Mouse (Mus musculus) thymus, postnatal 14 days (tissue): ENCODE measurements at regions not wholly inside any gene's neighbourhood (a gene's known extent, or its start where the extent isn't known, plus 50 kb on each side); places are given as distances from the start of the nearest gene placed in this dataset.

Experiments used
- DNase-seq: peaks from one replicate; pipeline ENCODE4 v3.0.0; 2021

GRCm38 (mm10) chr17:51391871-51392270 lies 212.7 kb upstream of the Tbc1d5 start:
- DNase-seq, result no peak

DNA sequence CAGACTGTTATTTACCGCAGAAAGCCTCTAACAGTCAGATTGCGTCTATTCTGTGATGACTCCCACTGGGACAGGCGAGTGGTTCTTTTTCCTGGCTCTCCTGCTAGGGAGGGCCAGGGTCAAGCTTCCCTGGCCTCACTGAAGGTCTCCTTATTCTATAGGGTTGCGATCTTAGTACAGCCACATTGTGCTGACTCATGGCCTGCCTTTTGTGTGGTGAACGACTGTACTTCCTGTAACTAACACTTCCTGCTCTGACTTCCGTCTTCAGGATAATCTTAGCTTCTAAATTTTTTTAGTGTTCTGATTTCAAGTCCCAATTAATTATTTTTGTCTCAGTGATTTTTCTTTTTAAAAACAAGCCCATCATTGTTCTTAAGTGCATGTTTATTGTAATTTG lies 203.4 kb upstream of the Tbc1d5 start:
- peak; percentile 12 for DNase-seq

DNA sequence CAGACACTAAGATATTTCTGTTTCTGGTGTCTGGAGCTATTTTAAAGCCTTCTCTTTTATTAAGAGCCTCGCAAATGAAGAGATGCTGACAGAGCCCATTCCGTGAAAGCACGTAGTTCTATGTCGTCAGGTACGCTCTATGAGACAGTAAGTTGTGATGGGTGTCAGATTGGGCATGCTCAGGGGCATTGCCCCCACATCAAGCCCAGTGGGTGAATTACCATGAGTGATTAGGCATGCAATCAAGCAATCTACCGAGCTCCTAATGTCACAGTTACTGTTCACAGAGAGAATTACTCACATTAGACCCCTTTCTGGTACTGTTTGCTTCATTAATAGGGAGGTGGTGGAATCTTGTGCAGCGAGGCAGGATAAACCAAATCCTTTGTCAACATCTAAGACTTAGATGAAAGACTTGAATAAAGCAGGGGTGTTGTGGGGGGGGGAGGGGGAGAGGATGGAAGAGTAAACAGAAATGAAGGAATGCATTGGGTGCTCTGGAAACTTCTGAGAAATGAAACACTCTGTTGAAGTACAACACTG lies 192.9 kb upstream of the Tbc1d5 start:
- DNase-seq, result no peak

DNA sequence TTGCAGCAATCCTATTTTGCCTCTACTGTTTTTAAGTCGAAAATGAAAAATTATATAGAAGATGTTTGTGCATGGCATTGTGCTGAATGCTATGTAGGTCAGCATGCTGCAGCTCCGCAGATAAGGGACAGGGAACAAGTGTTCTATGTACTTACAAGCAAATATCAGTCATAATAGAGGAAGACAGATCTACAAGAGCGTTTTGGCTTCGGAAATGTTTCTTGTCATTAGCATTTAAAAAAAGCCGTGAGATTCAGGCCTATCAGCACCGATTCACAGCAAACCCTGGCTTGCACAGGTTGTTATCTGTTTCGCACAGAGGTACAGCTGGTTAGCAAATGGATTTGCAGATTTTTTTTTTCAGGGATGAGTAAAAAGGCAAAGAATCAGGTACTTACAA lies 191.8 kb upstream of the Tbc1d5 start:
- DNase-seq, result no peak

DNA sequence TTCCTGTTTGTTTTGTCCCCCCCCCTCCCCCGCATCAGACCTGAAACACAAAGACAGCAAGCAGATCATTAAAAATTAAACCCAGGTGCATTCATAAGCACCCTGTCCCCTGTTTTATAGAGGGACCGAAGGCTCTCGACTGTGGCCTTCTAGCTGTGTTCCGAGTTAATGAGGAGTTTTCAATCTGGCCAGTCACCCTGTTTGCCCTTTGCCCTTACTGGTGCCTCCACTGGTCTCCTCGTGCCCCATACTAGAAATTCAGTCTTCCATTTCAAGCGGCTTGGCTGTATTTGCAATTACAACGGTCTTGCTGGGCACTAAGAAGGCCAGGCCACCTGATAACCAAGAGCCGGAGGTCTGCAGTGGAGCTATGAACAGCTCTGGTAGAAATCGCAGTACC lies 190.9 kb upstream of the Tbc1d5 start:
- DNase-seq, result no peak

- DNase-seq, result no peak
These were observed 183.6 kb upstream of the Tbc1d5 start for GRCm38 (mm10) chr17:51362801-51363200.

- no peak for DNase-seq
These were observed 183.1 kb upstream of the Tbc1d5 start for GRCm38 (mm10) chr17:51362271-51362670.

DNA sequence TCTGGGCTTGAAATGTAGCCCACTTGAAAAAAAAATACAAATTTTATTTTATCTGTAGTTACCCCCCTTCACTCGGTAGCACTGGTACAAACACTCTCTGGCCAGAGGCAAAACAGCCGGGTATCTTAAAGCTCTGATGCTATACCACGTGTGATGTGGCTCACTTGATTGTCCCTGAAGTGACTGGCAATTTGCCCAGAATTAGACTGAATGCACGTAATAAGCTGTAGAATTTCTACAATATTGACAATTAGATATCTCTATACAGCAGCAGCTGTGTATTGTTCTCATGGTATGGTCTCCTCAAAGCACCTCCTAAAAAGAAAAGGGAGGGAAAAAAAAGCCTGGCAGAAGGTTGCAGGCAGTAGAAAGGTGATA lies 179.2 kb upstream of the Tbc1d5 start:
- no peak for DNase-seq

GRCm38 (mm10) chr17:51357690-51358361 lies 178.7 kb upstream of the Tbc1d5 start:
- no peak for DNase-seq

DNA sequence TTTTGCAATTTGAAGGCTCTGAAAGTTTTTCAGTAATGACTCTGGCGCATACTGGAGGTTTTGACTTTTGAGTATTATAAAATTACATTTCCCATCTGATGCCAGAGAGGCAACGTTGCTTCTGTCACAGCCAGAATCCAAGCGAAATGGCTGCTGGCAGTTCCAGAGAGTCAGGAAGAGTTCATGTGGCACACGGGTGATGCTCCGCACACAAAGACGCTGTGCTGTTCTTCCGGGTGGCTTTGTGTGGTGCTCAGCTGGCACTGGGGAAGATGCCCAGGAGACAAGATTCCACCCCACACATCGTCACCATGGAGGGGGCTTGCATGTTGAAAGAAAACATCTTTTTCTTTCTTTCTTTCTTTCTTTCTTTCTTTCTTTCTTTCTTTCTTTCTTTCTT lies 177.3 kb upstream of the Tbc1d5 start:
- DNase-seq, result no peak

- DNase-seq, result no peak
These were observed 142.7 kb upstream of the Tbc1d5 start for GRCm38 (mm10) chr17:51321868-51322267.

DNA sequence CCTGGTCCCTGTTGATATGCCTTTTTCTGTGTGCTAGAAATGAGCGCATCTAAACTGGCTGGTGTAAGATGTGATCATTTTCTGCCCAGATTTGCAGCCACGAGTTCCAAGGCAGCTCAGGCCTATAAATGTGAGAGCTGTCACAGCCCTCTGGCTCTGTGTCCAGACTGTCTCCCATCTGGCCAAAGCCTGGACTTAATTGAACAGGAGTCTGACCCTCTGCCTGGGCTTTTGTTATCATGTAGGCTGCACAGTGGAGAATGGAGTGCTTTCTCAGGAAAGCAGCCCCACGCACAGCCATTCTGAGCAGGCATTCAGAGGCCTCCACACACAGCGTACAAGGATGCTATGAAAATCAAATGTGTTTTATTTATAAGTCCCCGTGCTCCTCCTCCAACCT lies 141.9 kb upstream of the Tbc1d5 start:
- DNase-seq, result no peak

GRCm38 (mm10) chr17:51304964-51305363 lies 125.8 kb upstream of the Tbc1d5 start:
- no peak for DNase-seq

GRCm38 (mm10) chr17:51290741-51291140 lies 111.6 kb upstream of the Tbc1d5 start:
- DNase-seq, result no peak

GRCm38 (mm10) chr17:51288751-51289150 lies 109.6 kb upstream of the Tbc1d5 start:
- DNase-seq, result peak; percentile 70

DNA sequence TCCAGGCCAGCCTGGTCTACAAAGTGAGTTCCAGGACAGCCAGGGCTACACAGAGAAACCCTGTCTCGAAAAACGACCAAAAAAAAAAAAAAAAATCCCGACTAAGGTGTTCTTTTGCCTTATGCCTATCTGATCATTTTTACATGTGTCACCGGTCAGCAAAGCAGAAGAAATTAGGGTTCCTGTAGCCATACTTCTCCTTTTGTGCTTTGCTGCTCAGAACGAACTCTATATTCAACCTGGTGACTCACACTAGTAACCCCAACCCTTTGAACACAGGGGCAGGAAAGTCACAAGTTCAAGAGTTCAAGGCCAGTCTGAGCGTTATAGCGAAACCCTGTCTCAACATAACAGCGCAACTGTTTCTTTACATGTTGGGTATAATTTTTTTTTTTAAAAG lies 108.7 kb upstream of the Tbc1d5 start:
- DNase-seq, result no peak

GRCm38 (mm10) chr17:51285362-51285761 lies 106.2 kb upstream of the Tbc1d5 start:
- DNase-seq, result no peak

DNA sequence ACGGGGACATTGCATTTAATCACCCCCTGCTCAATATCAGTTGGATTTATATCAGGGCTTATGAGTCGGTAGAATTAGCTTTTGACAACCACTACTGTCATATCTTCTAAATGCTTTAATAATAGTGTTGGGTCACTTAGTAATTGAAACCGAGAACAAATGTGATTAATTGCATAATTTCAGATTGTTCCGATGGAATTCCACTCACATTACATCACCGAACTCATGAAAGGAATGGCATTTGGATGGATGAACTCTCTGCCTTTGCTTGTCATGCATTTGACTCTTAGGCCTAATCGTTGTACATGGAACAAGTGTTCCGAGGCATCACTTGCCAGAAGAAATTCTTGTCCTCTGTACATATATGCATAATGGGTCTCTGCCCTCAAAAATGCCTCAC lies 99.6 kb upstream of the Tbc1d5 start:
- DNase-seq, result no peak

- no peak for DNase-seq
These were observed 98.9 kb upstream of the Tbc1d5 start for GRCm38 (mm10) chr17:51278094-51278493.

- no peak for DNase-seq
These were observed 98.0 kb upstream of the Tbc1d5 start for GRCm38 (mm10) chr17:51277161-51277560.

GRCm38 (mm10) chr17:51272025-51272424 lies 92.9 kb upstream of the Tbc1d5 start:
- no peak for DNase-seq

- DNase-seq, result no peak
These were observed 83.8 kb upstream of the Tbc1d5 start for GRCm38 (mm10) chr17:51262946-51263345.

- no peak for DNase-seq
These were observed 83.3 kb upstream of the Tbc1d5 start for GRCm38 (mm10) chr17:51262404-51262803.

- DNase-seq, result peak; percentile 12
These were observed 79.2 kb upstream of the Tbc1d5 start for GRCm38 (mm10) chr17:51258316-51258715.

DNA sequence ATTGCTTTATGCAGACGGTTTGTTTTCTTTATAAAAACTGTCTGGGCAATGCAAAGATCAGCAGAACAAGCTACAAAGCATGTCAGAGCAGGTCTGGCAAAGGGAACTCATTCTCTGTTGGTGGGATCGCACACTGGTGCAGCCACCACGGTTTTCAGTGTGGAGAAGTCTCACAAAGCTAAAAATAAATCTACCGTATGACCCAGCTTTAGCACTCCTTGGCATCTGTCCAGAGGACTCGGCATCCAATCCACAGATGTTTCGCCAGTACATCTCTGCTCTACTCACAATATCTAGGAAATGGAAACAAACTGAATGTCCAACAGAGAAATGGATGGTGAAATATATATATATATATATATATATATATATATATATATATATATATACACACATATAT lies 69.4 kb upstream of the Tbc1d5 start:
- DNase-seq, result no peak
